Mouse (Mus musculus) urinary bladder, postnatal 4 days (tissue): ENCODE measurements at regions not wholly inside any gene's neighbourhood (a gene's known extent, or its start where the extent isn't known, plus 50 kb on each side); places are given as distances from the start of the nearest gene placed in this dataset.

Experiments
- DNase-seq, 2 experiments: peaks; one replicate each; pipeline ENCODE4 v3.0.0; 2021 to 2022; ENCODE audit warnings: low spot score in 2 of 2

GRCm38 (mm10) chr3:121864734-121865445 lies 49.8 kb upstream of the Abcd3 start:
- DNase-seq, result peak in 1 of 2 experiments; percentile 55
